Mouse (Mus musculus): ENCODE data around the gene Vmn1r46. TPM values are rescaled to one million over a fixed set of nuclear protein-coding genes. Genes with fewer than 3 reads are reported as not detected.
"Not testable (repeated sequence)": the region's sequence is repeated elsewhere in the genome, so short reads cannot be mapped to it uniquely, and the experiment has no call there.

Gene Vmn1r46
- total RNA-seq (2014; rRNA removed) = not detected in 2 replicates
- not detected in 2 replicates for polyA plus RNA-seq (2012; rRNA removed)

DNA sequence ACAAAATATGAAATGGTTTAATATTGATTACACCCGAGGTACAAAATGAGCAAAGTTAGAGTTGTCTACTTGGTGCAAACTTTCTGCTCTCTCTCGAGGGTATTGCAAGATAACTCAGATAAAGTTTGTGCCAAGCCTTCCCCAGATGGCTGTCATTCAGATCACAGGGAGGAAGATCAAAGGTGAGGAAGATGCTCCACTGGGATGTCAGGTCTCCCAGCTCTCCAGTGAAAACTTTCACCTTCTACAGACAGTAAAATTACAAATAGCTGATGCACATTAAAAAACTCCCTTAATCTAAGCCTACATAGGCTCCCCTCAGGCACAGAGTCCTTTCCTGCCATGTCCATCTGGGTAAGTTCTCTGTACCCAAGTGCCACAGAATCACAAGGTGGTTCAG is at the start of gene Vmn1r46:
Gene Vmn1r46 (plus strand): TSS at position 301 of the 400 bp plus-strand sequence.
- Histone ChIP-seq H3K27ac (replicated peaks; ENCODE audit: insufficient read depth, low read depth, low read length) (no peak within 1 kb of the TSS), H3K9ac (ENCODE audit: low read depth, low read length) (no peak within 1 kb of the TSS), H3K4me1 (ENCODE audit: control insufficient read depth, insufficient read depth, low read length) (no peaks in the 10 kb centered on the region), H3K27me3 (ENCODE audit: control insufficient read depth, insufficient read depth, low read length) (no peaks in the 10 kb centered on the region; the same call in 1 of the 2 replicates), H3K4me3 (ENCODE audit: insufficient read depth, low read depth, low read length) (no peak within 1 kb of the TSS), H3K79me2 (ENCODE audit: control insufficient read depth, insufficient read depth, low read length) (no peaks in the 10 kb centered on the region), H3K36me3 (ENCODE audit: control insufficient read depth, insufficient read depth, low read length) (no peaks in the 10 kb centered on the region)
- 39% methylated on average over 2 of the region's 2 CpGs for WGBS
- DNase-seq (ENCODE audit: extremely low read depth, low read depth, low spot score) = no peak
- TF ChIP-seq CTCF (IDR thresholded peaks at IDR 0.05; ENCODE audit: low read depth, low read length) (no peak), POLR2A (IDR thresholded peaks at IDR 0.05; ENCODE audit: extremely low read depth, insufficient read depth, low read length) (no peak)

DNA sequence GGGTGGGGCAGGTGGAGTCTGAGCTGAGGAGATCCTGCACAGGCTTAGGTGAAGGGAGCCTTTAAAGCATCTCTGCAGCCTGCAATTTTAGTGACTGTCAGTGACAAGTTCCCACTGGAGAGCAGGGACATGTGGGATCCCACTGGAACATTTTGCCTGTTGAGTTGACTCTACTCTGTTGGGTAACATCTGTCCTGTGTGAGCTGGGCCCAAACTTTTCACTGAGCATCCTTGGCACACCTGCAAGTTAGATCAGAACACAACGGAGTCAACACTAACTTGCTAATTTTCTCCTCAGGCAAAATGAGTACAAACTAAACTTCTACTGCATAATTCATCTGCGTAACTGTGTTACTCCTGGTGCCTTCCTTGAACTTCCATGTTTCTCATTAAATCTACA is 28.6 kb upstream of the Vmn1r46 start, which contains the start of gene Vmn1r45:
Gene Vmn1r45 (minus strand): TSS at position 101 of the 400 bp plus-strand sequence.
- H3K79me2 ChIP-seq (ENCODE audit: control insufficient read depth, insufficient read depth, low read length); H3K4me1 ChIP-seq (ENCODE audit: control insufficient read depth, insufficient read depth, low read length); H3K36me3 ChIP-seq (ENCODE audit: control insufficient read depth, insufficient read depth, low read length); H3K9ac ChIP-seq (ENCODE audit: low read depth, low read length); H3K27ac ChIP-seq (replicated peaks; ENCODE audit: insufficient read depth, low read depth, low read length); H3K27me3 ChIP-seq (ENCODE audit: control insufficient read depth, insufficient read depth, low read length); H3K4me3 ChIP-seq (ENCODE audit: insufficient read depth, low read depth, low read length); DNase-seq (ENCODE audit: extremely low read depth, low read depth, low spot score): not testable (repeated sequence)
- 90% methylated on average over 2 of the region's 2 CpGs for WGBS

DNA sequence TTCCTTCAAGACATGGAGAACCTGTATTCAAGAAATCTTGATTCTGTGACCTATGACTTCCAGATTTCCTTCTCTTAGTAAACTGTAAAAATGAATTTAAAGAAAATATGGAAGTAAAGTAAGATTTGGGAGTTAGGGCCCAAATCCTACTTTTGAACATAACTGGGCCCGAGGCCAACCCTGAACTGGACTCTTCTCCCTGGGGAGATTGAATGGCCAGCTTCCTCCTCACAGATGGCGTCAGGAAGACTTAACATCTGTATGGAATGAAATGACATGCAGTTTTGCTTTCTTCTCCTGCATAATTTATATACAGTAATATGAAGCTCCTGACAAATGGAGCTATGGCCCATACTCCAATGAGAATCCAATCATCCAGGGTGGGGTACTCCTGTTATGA is 28.2 kb upstream of the Vmn1r46 start:
- TF ChIP-seq POLR2A (IDR thresholded peaks at IDR 0.05; ENCODE audit: extremely low read depth, insufficient read depth, low read length) = no peak
- TF ChIP-seq CTCF (IDR thresholded peaks at IDR 0.05; ENCODE audit: low read depth, low read length) = no peak
- no peak overlapping the region for H3K27ac ChIP-seq (replicated peaks; ENCODE audit: insufficient read depth, low read depth, low read length)
- DNase-seq (ENCODE audit: extremely low read depth, low read depth, low spot score) = no peak
- no peaks in the 10 kb centered on the region for H3K27me3 ChIP-seq (ENCODE audit: control insufficient read depth, insufficient read depth, low read length)
- H3K4me1 ChIP-seq (ENCODE audit: control insufficient read depth, insufficient read depth, low read length) = no peaks in the 10 kb centered on the region
- H3K79me2 ChIP-seq (ENCODE audit: control insufficient read depth, insufficient read depth, low read length) = no peaks in the 10 kb centered on the region
- 81% methylated on average over 2 of the region's 2 CpGs for WGBS
- H3K36me3 ChIP-seq (ENCODE audit: control insufficient read depth, insufficient read depth, low read length) = no peaks in the 10 kb centered on the region
- no peak overlapping the region for H3K9ac ChIP-seq (ENCODE audit: low read depth, low read length)
- no peak overlapping the region for H3K4me3 ChIP-seq (ENCODE audit: insufficient read depth, low read depth, low read length)

DNA sequence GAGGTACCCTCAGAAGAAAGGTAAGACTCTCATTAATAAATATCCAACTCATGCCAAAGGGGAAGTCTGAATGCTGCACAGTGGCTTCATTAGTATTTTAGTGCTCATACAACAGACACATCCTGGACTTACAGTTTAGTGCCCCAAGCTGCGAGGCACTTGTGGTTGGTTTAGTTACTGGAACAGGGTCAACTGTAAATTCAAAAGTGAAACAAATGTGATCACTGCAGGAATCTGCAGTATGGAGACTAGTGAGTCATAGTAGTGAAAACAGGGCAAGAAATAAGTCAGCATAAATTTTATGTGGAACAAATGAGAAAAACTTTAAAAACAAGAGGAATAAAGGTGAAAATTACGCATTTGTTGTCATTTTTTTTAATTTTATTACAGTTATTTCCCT is 15.6 kb upstream of the Vmn1r46 start:
- Histone ChIP-seq H3K4me3 (ENCODE audit: insufficient read depth, low read depth, low read length) (no peak overlapping the region), H3K4me1 (ENCODE audit: control insufficient read depth, insufficient read depth, low read length) (no peaks in the 10 kb centered on the region), H3K36me3 (ENCODE audit: control insufficient read depth, insufficient read depth, low read length) (no peaks in the 10 kb centered on the region), H3K79me2 (ENCODE audit: control insufficient read depth, insufficient read depth, low read length) (no peaks in the 10 kb centered on the region), H3K9ac (ENCODE audit: low read depth, low read length) (no peak overlapping the region), H3K27me3 (ENCODE audit: control insufficient read depth, insufficient read depth, low read length) (no peaks in the 10 kb centered on the region), H3K27ac (replicated peaks; ENCODE audit: insufficient read depth, low read depth, low read length) (no peak overlapping the region)
- 66% methylated on average over 2 of the region's 2 CpGs for WGBS
- TF ChIP-seq POLR2A (IDR thresholded peaks at IDR 0.05; ENCODE audit: extremely low read depth, insufficient read depth, low read length) = no peak
- TF ChIP-seq CTCF (IDR thresholded peaks at IDR 0.05; ENCODE audit: low read depth, low read length) = no peak
- no peak for DNase-seq (ENCODE audit: extremely low read depth, low read depth, low spot score)

DNA sequence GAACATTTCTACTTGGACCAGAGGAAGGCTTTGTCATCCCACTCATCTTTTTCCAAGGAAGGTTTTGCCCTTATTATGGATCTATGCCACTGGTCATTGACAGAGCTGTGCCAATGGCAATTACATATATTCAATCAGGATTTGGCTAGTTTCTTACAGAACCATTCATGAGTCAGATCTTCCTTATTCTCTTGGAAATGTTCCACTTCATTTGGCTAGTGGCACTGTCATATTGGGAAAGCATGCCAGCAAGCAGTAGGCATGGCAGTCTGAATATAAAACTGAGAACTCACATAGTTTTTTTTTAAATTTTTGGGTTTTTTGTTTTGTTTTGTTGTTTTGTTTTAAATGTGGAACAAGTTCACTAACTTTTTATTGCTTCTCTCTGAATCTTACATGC is 2.8 kb upstream of the Vmn1r46 start:
- Histone ChIP-seq H3K4me3 (ENCODE audit: insufficient read depth, low read depth, low read length) (no peak overlapping the region), H3K4me1 (ENCODE audit: control insufficient read depth, insufficient read depth, low read length) (no peaks in the 10 kb centered on the region), H3K9ac (ENCODE audit: low read depth, low read length) (no peak overlapping the region), H3K36me3 (ENCODE audit: control insufficient read depth, insufficient read depth, low read length) (no peaks in the 10 kb centered on the region), H3K27me3 (ENCODE audit: control insufficient read depth, insufficient read depth, low read length) (no peaks in the 10 kb centered on the region), H3K79me2 (ENCODE audit: control insufficient read depth, insufficient read depth, low read length) (no peaks in the 10 kb centered on the region), H3K27ac (replicated peaks; ENCODE audit: insufficient read depth, low read depth, low read length) (no peak overlapping the region)
- DNase-seq (ENCODE audit: extremely low read depth, low read depth, low spot score) = no peak
- TF ChIP-seq CTCF (IDR thresholded peaks at IDR 0.05; ENCODE audit: low read depth, low read length) = no peak
- TF ChIP-seq POLR2A (IDR thresholded peaks at IDR 0.05; ENCODE audit: extremely low read depth, insufficient read depth, low read length) = no peak

DNA sequence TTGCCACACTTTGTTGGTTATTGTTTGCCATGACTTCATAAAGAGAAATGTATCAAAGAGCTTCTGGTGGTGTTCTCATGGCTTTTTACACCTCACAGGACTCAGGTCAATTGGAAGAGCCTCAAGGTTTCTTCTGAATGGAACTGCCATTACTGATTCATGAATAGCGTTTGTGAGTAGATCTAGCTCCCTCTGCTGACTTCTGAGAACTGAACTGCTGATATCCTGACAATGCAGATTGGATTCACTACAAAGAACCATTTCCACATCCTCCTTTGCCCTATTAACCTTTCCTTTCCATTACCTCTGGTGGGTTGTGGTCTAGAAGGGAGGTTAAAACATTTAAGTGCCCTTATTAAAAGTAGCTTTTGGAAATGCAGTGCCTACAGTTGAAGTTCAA is 16.9 kb downstream of the Vmn1r46 start:
- WGBS = 19% methylated on average over 1 of the region's 1 CpGs

DNA sequence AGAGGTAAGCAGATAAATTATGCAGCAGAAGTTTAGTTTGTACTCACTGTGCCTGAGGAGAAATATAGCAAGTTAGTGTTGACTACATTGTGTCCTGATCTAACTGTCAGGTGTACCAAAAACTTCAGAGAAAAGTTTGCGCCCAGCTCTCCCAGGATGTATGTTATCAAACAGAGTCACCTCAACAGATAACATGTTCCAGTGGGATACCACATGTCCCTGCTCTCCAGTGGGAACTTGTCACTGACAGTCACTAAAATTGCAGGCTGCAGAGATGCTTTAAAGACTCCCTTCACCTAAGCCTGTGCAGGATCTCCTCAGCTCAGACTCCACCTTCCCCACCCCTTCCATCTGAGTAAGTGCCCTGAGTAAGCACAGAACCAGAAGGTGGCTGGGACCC is 46.7 kb downstream of the Vmn1r46 start, which contains the start of gene Vmn1r47:
Gene Vmn1r47 (plus strand): TSS at position 301 of the 400 bp plus-strand sequence.
- not testable (repeated sequence) for H3K4me1 ChIP-seq (ENCODE audit: control insufficient read depth, insufficient read depth, low read length); H3K27me3 ChIP-seq (ENCODE audit: control insufficient read depth, insufficient read depth, low read length); DNase-seq (ENCODE audit: extremely low read depth, low read depth, low spot score); H3K36me3 ChIP-seq (ENCODE audit: control insufficient read depth, insufficient read depth, low read length); H3K27ac ChIP-seq (replicated peaks; ENCODE audit: insufficient read depth, low read depth, low read length); H3K9ac ChIP-seq (ENCODE audit: low read depth, low read length); H3K79me2 ChIP-seq (ENCODE audit: control insufficient read depth, insufficient read depth, low read length); H3K4me3 ChIP-seq (ENCODE audit: insufficient read depth, low read depth, low read length)
- 94% methylated on average over 1 of the region's 1 CpGs for WGBS

More for the DNA sequence above, 16.9 kb downstream of the Vmn1r46 start:
- no peaks in the 10 kb centered on the region for H3K36me3 ChIP-seq (ENCODE audit: control insufficient read depth, insufficient read depth, low read length)
- H3K27me3 ChIP-seq (ENCODE audit: control insufficient read depth, insufficient read depth, low read length) = no peaks in the 10 kb centered on the region
- H3K4me3 ChIP-seq (ENCODE audit: insufficient read depth, low read depth, low read length) = no peak overlapping the region
- H3K4me1 ChIP-seq (ENCODE audit: control insufficient read depth, insufficient read depth, low read length) = no peaks in the 10 kb centered on the region
- no peak overlapping the region for H3K9ac ChIP-seq (ENCODE audit: low read depth, low read length)
- no peaks in the 10 kb centered on the region for H3K79me2 ChIP-seq (ENCODE audit: control insufficient read depth, insufficient read depth, low read length)
- H3K27ac ChIP-seq (replicated peaks; ENCODE audit: insufficient read depth, low read depth, low read length) = no peak overlapping the region
- no peak for TF ChIP-seq CTCF (IDR thresholded peaks at IDR 0.05; ENCODE audit: low read depth, low read length)
- TF ChIP-seq POLR2A (IDR thresholded peaks at IDR 0.05; ENCODE audit: extremely low read depth, insufficient read depth, low read length) = no peak
- peak; percentile 29 for DNase-seq (ENCODE audit: extremely low read depth, low read depth, low spot score)
